Mouse (Mus musculus): ENCODE data around the gene Srarp. TPM values are rescaled to one million over a fixed set of nuclear protein-coding genes. Genes with fewer than 3 reads are reported as not detected.

Srarp gene
- polyA plus RNA-seq, 1 experiment from 2014 or later, result not detected

- Histone ChIP-seq H3K27ac (no peak overlapping the region), H3K36me3 (no peaks in the 10 kb centered on the region), H3K27me3 (no peaks in the 10 kb centered on the region), H3K4me3 (no peak overlapping the region), H3K9ac (no peak overlapping the region), H3K4me2 (replicated peaks) (no peak overlapping the region), H3K9me3 (no peaks in the 10 kb centered on the region), H3K4me1 (no peaks in the 10 kb centered on the region)
- WGBS, result 61% methylated on average over 14 of the region's 14 CpGs
- ATAC-seq (ENCODE audit: low FRiP score, low read depth), result no peak
These were observed 3.2 kb downstream of the Srarp start for GRCm38 (mm10) chr4:141432666-141433065.

GRCm38 (mm10) chr4:141430997-141431396, 4.9 kb downstream of the Srarp start:
- Histone ChIP-seq H3K9ac (no peak overlapping the region), H3K36me3 (no peaks in the 10 kb centered on the region), H3K4me1 (peaks cover 6% of the 10 kb centered on the region), H3K4me2 (replicated peaks) (no peak overlapping the region), H3K9me3 (no peaks in the 10 kb centered on the region), H3K27ac (no peak overlapping the region), H3K4me3 (no peak overlapping the region), H3K27me3 (peaks cover 14% of the 10 kb centered on the region)
- 40% methylated on average over 9 of the region's 9 CpGs for WGBS
- ATAC-seq (ENCODE audit: low FRiP score, low read depth), result no peak

- peaks cover 12% of the 10 kb centered on the region for H3K4me1 ChIP-seq
- H3K9ac ChIP-seq, result no peak overlapping the region
- no peak overlapping the region for H3K4me2 ChIP-seq (replicated peaks)
- no peak overlapping the region for H3K27ac ChIP-seq
- H3K9me3 ChIP-seq, result no peaks in the 10 kb centered on the region
- H3K4me3 ChIP-seq, result no peak overlapping the region
- 54% methylated on average over 9 of the region's 9 CpGs for whole genome bisulfite sequencing
- H3K27me3 ChIP-seq, result peaks cover 17% of the 10 kb centered on the region
- ATAC-seq (ENCODE audit: low FRiP score, low read depth), result no peak
- H3K36me3 ChIP-seq, result no peaks in the 10 kb centered on the region
These were observed 6.1 kb downstream of the Srarp start for GRCm38 (mm10) chr4:141429847-141430246.

GRCm38 (mm10) chr4:141429381-141429780, 6.5 kb downstream of the Srarp start:
- Histone ChIP-seq H3K36me3 (no peaks in the 10 kb centered on the region), H3K4me3 (no peak overlapping the region), H3K4me2 (replicated peaks) (no peak overlapping the region), H3K9me3 (no peaks in the 10 kb centered on the region), H3K4me1 (peaks cover 13% of the 10 kb centered on the region), H3K27ac (no peak overlapping the region), H3K27me3 (peaks cover 21% of the 10 kb centered on the region), H3K9ac (no peak overlapping the region)
- 79% methylated on average over 6 of the region's 6 CpGs for WGBS
- ATAC-seq (ENCODE audit: low FRiP score, low read depth), result no peak

- Histone ChIP-seq H3K4me1 (peaks cover 13% of the 10 kb centered on the region), H3K4me2 (replicated peaks) (no peak overlapping the region), H3K9me3 (no peaks in the 10 kb centered on the region), H3K36me3 (no peaks in the 10 kb centered on the region), H3K27ac (no peak overlapping the region), H3K4me3 (no peak overlapping the region), H3K9ac (no peak overlapping the region), H3K27me3 (peaks cover 32% of the 10 kb centered on the region)
- WGBS, result 85% methylated on average over 13 of the region's 13 CpGs
- ATAC-seq (ENCODE audit: low FRiP score, low read depth), result no peak
These were observed 8.0 kb downstream of the Srarp start for GRCm38 (mm10) chr4:141427921-141428320.

- Histone ChIP-seq H3K27ac (no peak overlapping the region; the same call in 1 of the 2 replicates), H3K27me3 (peaks cover 33% of the 10 kb centered on the region), H3K4me2 (replicated peaks) (peak overlapping the region; percentile 89; the same call in 1 of the 2 replicates), H3K4me1 (peaks cover 13% of the 10 kb centered on the region), H3K36me3 (no peaks in the 10 kb centered on the region), H3K9me3 (no peaks in the 10 kb centered on the region), H3K4me3 (no peak overlapping the region), H3K9ac (no peak overlapping the region)
- 76% methylated on average over 10 of the region's 10 CpGs for WGBS
- ATAC-seq (ENCODE audit: low FRiP score, low read depth), result no peak
These were observed 8.8 kb downstream of the Srarp start for GRCm38 (mm10) chr4:141426796-141427745.

GRCm38 (mm10) chr4:141425484-141426479, 10.1 kb downstream of the Srarp start:
- ATAC-seq (ENCODE audit: low FRiP score, low read depth), result peak; percentile 87
- Histone ChIP-seq H3K4me3 (peak overlapping the region; percentile 48), H3K27ac (no peak overlapping the region), H3K4me2 (replicated peaks) (peak overlapping the region; percentile 89), H3K9me3 (no peaks in the 10 kb centered on the region), H3K9ac (peak overlapping the region; percentile 61), H3K36me3 (no peaks in the 10 kb centered on the region), H3K4me1 (peaks cover 22% of the 10 kb centered on the region), H3K27me3 (peaks cover 43% of the 10 kb centered on the region)
- WGBS, result 6% methylated on average over 36 of the region's 36 CpGs

- Histone ChIP-seq H3K27ac (no peak overlapping the region), H3K4me1 (peaks cover 37% of the 10 kb centered on the region), H3K4me3 (no peak overlapping the region), H3K4me2 (replicated peaks) (no peak overlapping the region), H3K27me3 (peaks cover 43% of the 10 kb centered on the region), H3K9ac (no peak overlapping the region), H3K9me3 (no peaks in the 10 kb centered on the region), H3K36me3 (no peaks in the 10 kb centered on the region)
- ATAC-seq (ENCODE audit: low FRiP score, low read depth), result no peak
- WGBS, result 87% methylated on average over 13 of the region's 13 CpGs
These were observed 12.0 kb downstream of the Srarp start for GRCm38 (mm10) chr4:141423691-141424431.

- no peak overlapping the region for H3K4me3 ChIP-seq
- no peak overlapping the region for H3K4me2 ChIP-seq (replicated peaks)
- ATAC-seq (ENCODE audit: low FRiP score, low read depth), result no peak
- peaks cover 37% of the 10 kb centered on the region for H3K4me1 ChIP-seq
- H3K9ac ChIP-seq, result no peak overlapping the region
- no peaks in the 10 kb centered on the region for H3K36me3 ChIP-seq
- WGBS, result 83% methylated on average over 5 of the region's 5 CpGs
- peaks cover 43% of the 10 kb centered on the region for H3K27me3 ChIP-seq
- H3K9me3 ChIP-seq, result no peaks in the 10 kb centered on the region
- no peak overlapping the region for H3K27ac ChIP-seq
These were observed 12.6 kb downstream of the Srarp start for GRCm38 (mm10) chr4:141423288-141423687.

GRCm38 (mm10) chr4:141422841-141423240, 13.1 kb downstream of the Srarp start:
- WGBS, result 75% methylated on average over 5 of the region's 5 CpGs
- ATAC-seq (ENCODE audit: low FRiP score, low read depth), result no peak
- Histone ChIP-seq H3K27me3 (peaks cover 43% of the 10 kb centered on the region), H3K4me3 (no peak overlapping the region), H3K36me3 (no peaks in the 10 kb centered on the region), H3K9ac (no peak overlapping the region), H3K4me1 (peaks cover 37% of the 10 kb centered on the region), H3K9me3 (no peaks in the 10 kb centered on the region), H3K27ac (no peak overlapping the region), H3K4me2 (replicated peaks) (no peak overlapping the region)

GRCm38 (mm10) chr4:141421423-141421822, 14.5 kb downstream of the Srarp start:
- Histone ChIP-seq H3K9ac (peak overlapping the region; percentile 51), H3K36me3 (no peaks in the 10 kb centered on the region), H3K4me2 (replicated peaks) (no peak overlapping the region), H3K27ac (no peak overlapping the region), H3K27me3 (peaks cover 31% of the 10 kb centered on the region), H3K4me3 (no peak overlapping the region), H3K9me3 (0 out of 2 replicates have a peak, but pooled peaks cover under 1% of the 10 kb centered on the region), H3K4me1 (peaks cover 35% of the 10 kb centered on the region)
- no peak for ATAC-seq (ENCODE audit: low FRiP score, low read depth)
- 55% methylated on average over 14 of the region's 14 CpGs for WGBS
